Comparison of ENCODE assay signal across 28 mouse cellular contexts in genomic region chrX:98872064-98872463, GRCm38 (mm10). TPM values are rescaled to one million over a fixed set of nuclear protein-coding genes. Genes with fewer than 3 reads are reported as not detected.
DNase-seq lines count a peak whose midpoint lies in the region; ATAC-seq and TF ChIP-seq lines count a peak whose summit lies in the region.
"Had no signal": no experiment of that assay in that cellular context is flagged by ENCODE, and none has a peak within 500 bp of the region (broad histone marks: within the 10 kb centered on the region; RNA-seq: fewer than 3 reads in every experiment).

No protein-coding gene starts in this region.

- H3K4me2 ChIP-seq in forebrain, embryonic 15.5 days (replicated peaks), result no peak overlapping the region
- H3K4me2 ChIP-seq in forebrain, postnatal 0 days (ENCODE audit: low read depth), result no peak overlapping the region
- H3K4me2 ChIP-seq: embryonic facial prominence, embryonic 12.5 days; embryonic facial prominence, embryonic 15.5 days; heart, embryonic 13.5 days; hindbrain, embryonic 14.5 days had no signal

- TF ChIP-seq CTCF in forebrain, postnatal 0 days (IDR thresholded peaks at IDR 0.05; ENCODE audit: low read depth), result no peak

- H3K9ac ChIP-seq in forebrain, embryonic 15.5 days (replicated peaks), result no peak overlapping the region
- no peak overlapping the region for H3K9ac ChIP-seq in forebrain, postnatal 0 days
- H3K9ac ChIP-seq: embryonic facial prominence, embryonic 12.5 days; embryonic facial prominence, embryonic 15.5 days; heart, embryonic 13.5 days; hindbrain, embryonic 14.5 days had no signal

- H3K36me3 ChIP-seq in forebrain, embryonic 15.5 days, result no peaks in the 10 kb centered on the region
- H3K36me3 ChIP-seq in forebrain, embryonic 10.5 days (replicated peaks), result no peaks in the 10 kb centered on the region
- H3K36me3 ChIP-seq in forebrain, postnatal 0 days (ENCODE audit: insufficient read depth), result no peaks in the 10 kb centered on the region
- H3K36me3 ChIP-seq: embryonic facial prominence, embryonic 12.5 days; embryonic facial prominence, embryonic 15.5 days; heart, embryonic 13.5 days had no signal

- ATAC-seq in forebrain, embryonic 15.5 days (replicated peaks), result peak; percentile 80
- ATAC-seq in forebrain, postnatal 0 days, result peak; percentile 59
- ATAC-seq: activated CD4-positive, CD25-positive, alpha-beta regulatory T cell, adult 4 months; CD4-positive, CD25-positive, alpha-beta regulatory T cell, adult 4 months; hindbrain, postnatal 0 days; inflammation-experienced regulatory T-cells, adult 6 months; intestine, embryonic 16.5 days had no signal

- H3K27me3 ChIP-seq in forebrain, embryonic 15.5 days, result no peaks in the 10 kb centered on the region
- H3K27me3 ChIP-seq in forebrain, embryonic 10.5 days (ENCODE audit: poor library complexity, severe bottlenecking), result peaks cover 75% of the 10 kb centered on the region
- no peaks in the 10 kb centered on the region for H3K27me3 ChIP-seq in forebrain, postnatal 0 days (ENCODE audit: insufficient read depth, low read length)
- H3K27me3 ChIP-seq: embryonic facial prominence, embryonic 15.5 days; heart, embryonic 13.5 days had no signal

- no peak overlapping the region for H3K4me3 ChIP-seq in forebrain, embryonic 15.5 days
- no peak overlapping the region for H3K4me3 ChIP-seq in forebrain, embryonic 10.5 days
- H3K4me3 ChIP-seq in forebrain, postnatal 0 days (ENCODE audit: low read depth, low read length), result no peak overlapping the region
- H3K4me3 ChIP-seq: embryonic facial prominence, embryonic 12.5 days; embryonic facial prominence, embryonic 15.5 days; gastrocnemius, adult 2 months; heart, embryonic 13.5 days had no signal

- H3K4me1 ChIP-seq in forebrain, embryonic 15.5 days, result 0 out of 2 replicates have a peak, but pooled peaks cover 9% of the 10 kb centered on the region
- H3K4me1 ChIP-seq in forebrain, embryonic 10.5 days, result peaks cover 12% of the 10 kb centered on the region; the same call in 1 of the 2 replicates
- H3K4me1 ChIP-seq in forebrain, postnatal 0 days (ENCODE audit: insufficient read depth), result no peaks in the 10 kb centered on the region
- H3K4me1 ChIP-seq: embryonic facial prominence, embryonic 12.5 days; embryonic facial prominence, embryonic 15.5 days; heart, embryonic 13.5 days had no signal

- 48% methylated on average over 1 of the region's 1 CpGs for WGBS in forebrain, embryonic 15.5 days
- WGBS in forebrain, embryonic 10.5 days, result 100% methylated on average over 1 of the region's 1 CpGs
- 39% methylated on average over 1 of the region's 1 CpGs for WGBS in forebrain, postnatal 0 days

- no peak for DNase-seq in forebrain, embryonic 10.5 days (ENCODE audit: extremely low spot score, low spot score)
- peak; percentile 29 for DNase-seq in urinary bladder, postnatal 14 days (ENCODE audit: low spot score)
- no peak for DNase-seq in urinary bladder, postnatal 4 days (ENCODE audit: low spot score in 2 of 2)
- peak; percentile 75 for DNase-seq in fat pad, adult 2 months (ENCODE audit: extremely low read depth, low read depth, low spot score)
- peak; percentile 9 for DNase-seq in forebrain, postnatal 0 days
- DNase-seq in cerebellum, adult 11 months, result no peak
- DNase-seq: adrenal gland, adult 8-10 months; adrenal gland, postnatal 25 days; cerebellum, adult 2 months; cerebellum, adult 9-11 months; cerebellum, postnatal 25 days; gastrocnemius, adult 2 months; gastrocnemius, postnatal 14 days; heart, adult 18-20 months; heart, postnatal 14 days; heart, postnatal 4 days; kidney, adult 18-20 months had no signal

- no peaks in the 10 kb centered on the region for H3K9me3 ChIP-seq in forebrain, embryonic 15.5 days
- H3K9me3 ChIP-seq in forebrain, embryonic 10.5 days, result no peaks in the 10 kb centered on the region
- H3K9me3 ChIP-seq in forebrain, postnatal 0 days (ENCODE audit: low read length), result no peaks in the 10 kb centered on the region
- H3K9me3 ChIP-seq: embryonic facial prominence, embryonic 12.5 days; embryonic facial prominence, embryonic 15.5 days; heart, embryonic 13.5 days had no signal

- H3K27ac ChIP-seq in forebrain, embryonic 15.5 days (replicated peaks), result no peak overlapping the region
- no peak overlapping the region for H3K27ac ChIP-seq in forebrain, embryonic 10.5 days
- H3K27ac ChIP-seq in forebrain, postnatal 0 days (ENCODE audit: low read depth, low read length), result no peak overlapping the region
- H3K27ac ChIP-seq: embryonic facial prominence, embryonic 12.5 days; embryonic facial prominence, embryonic 15.5 days; gastrocnemius, adult 2 months; heart, embryonic 13.5 days; hindbrain, embryonic 14.5 days; hindbrain, postnatal 0 days had no signal

RNA-seq across cellular contexts. Expression of gene Ophn1, which starts 18.8 kb away (rescaled TPM):
- 40.8 and 41.7 TPM in 2 replicates for polyA plus RNA-seq in forebrain, embryonic 15.5 days (2015; fragmentation: Nextera tagmentation; extraction: Ambion mirVana)
- polyA plus RNA-seq in forebrain, embryonic 10.5 days (2016; fragmentation: Nextera tagmentation; extraction: Ambion mirVana), result 14.2 and 15.7 TPM in 2 replicates
- 42.1 and 46.5 TPM in 2 replicates for total RNA-seq in forebrain, postnatal 0 days (2014; rRNA removed)
- polyA plus RNA-seq in forebrain, postnatal 0 days (2015; fragmentation: Nextera tagmentation; extraction: Ambion mirVana), result 16.9 and 26.8 TPM in 2 replicates
- total RNA-seq: MEL had no signal
- polyA plus RNA-seq: inflammation-experienced regulatory T-cells, adult 6 months had no signal

Comparison
In these comparisons a context has a peak if more than half of its experiments do, and no peak if none do; other contexts are left out.
1. DNase-seq: peak in urinary bladder, postnatal 14 days (single experiment), fat pad, adult 2 months (single experiment) and forebrain, postnatal 0 days (single experiment); none in forebrain, embryonic 10.5 days (single experiment), urinary bladder, postnatal 4 days (0 of 2) and cerebellum, adult 11 months (single experiment).